Mouse (Mus musculus): ENCODE measurements around the gene Kif18b.

The Kif18b gene

GRCm38 (mm10) chr11:102881314-102882198 lies 43.4 kb downstream of the Kif18b start:
- no peak for DNase-seq (ENCODE audit: extremely low read depth, low read depth, low spot score)

GRCm38 (mm10) chr11:102880585-102881313 lies 44.2 kb downstream of the Kif18b start, which contains the start of the genes Eftud2 and Ccdc103:
Gene Eftud2 (minus strand): TSS chr11:102880985.
Gene Ccdc103 (plus strand): TSS chr11:102881204.
- no peak for DNase-seq (ENCODE audit: extremely low read depth, low read depth, low spot score)

- no peak for DNase-seq (ENCODE audit: extremely low read depth, low read depth, low spot score)
Observed at GRCm38 (mm10) chr11:102879558-102879957, 45.4 kb downstream of the Kif18b start.

- no peak for DNase-seq (ENCODE audit: extremely low read depth, low read depth, low spot score)
Observed at GRCm38 (mm10) chr11:102874801-102875334, 50.1 kb downstream of the Kif18b start.

- no peak for DNase-seq (ENCODE audit: extremely low read depth, low read depth, low spot score)
Observed at GRCm38 (mm10) chr11:102864272-102864671, 60.7 kb downstream of the Kif18b start.

GRCm38 (mm10) chr11:102859933-102860332 lies 65.0 kb downstream of the Kif18b start:
- DNase-seq (ENCODE audit: extremely low read depth, low read depth, low spot score), result no peak

GRCm38 (mm10) chr11:102858951-102859350 lies 66.0 kb downstream of the Kif18b start:
- DNase-seq (ENCODE audit: extremely low read depth, low read depth, low spot score), result no peak

GRCm38 (mm10) chr11:102855941-102856340 lies 69.0 kb downstream of the Kif18b start:
- no peak for DNase-seq (ENCODE audit: extremely low read depth, low read depth, low spot score)
